Mouse (Mus musculus) left cerebral cortex, postnatal 4 days (tissue): ENCODE results near the gene Ighmbp2. TPM values are rescaled to one million over a fixed set of nuclear protein-coding genes. Genes with fewer than 3 reads are reported as not detected.
"Not testable (repeated sequence)": the region's sequence is repeated elsewhere in the genome, so short reads cannot be mapped to it uniquely, and the experiment has no call there.

ENCODE experiments used
- DNase-seq: peaks from one replicate; pipeline ENCODE4 v3.0.0-alpha.2; 2022
- intact Hi-C: fragments of 180-260 bp; cut with DNase I; formaldehyde crosslinking; loops from one replicate; pipeline ENCODE4 v1.15.1; 2025
- total RNA-seq, 2 experiments: library from RNA; stranded (reverse); gene quantifications; 2 replicates each; pipeline ENCODE4 v1.2.3; 2021

Ighmbp2 gene
- total RNA-seq, 2 experiments from 2014 or later = 13.5 TPM

DNA sequence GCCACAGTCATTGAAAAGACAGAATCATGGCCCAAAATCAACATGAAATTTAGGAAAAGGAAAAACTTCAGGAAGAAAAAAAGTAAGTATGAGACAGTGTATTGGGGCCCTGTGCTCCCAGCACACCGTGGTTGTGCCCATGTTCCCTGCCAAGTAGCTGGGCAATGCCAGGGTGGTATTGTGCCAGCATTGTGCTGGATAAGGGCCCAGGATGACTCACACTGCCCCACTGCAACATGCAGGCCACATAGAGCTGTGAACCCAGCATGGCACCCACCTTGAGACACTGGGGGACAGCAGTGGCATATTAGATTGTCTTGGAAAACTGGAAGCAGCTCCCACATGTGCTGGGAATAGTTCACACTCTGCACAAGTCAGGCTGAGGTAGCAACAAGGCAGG is 6.2 kb upstream of the Ighmbp2 start:
- intact Hi-C loops = no loop called here
- no peak for DNase-seq

DNA sequence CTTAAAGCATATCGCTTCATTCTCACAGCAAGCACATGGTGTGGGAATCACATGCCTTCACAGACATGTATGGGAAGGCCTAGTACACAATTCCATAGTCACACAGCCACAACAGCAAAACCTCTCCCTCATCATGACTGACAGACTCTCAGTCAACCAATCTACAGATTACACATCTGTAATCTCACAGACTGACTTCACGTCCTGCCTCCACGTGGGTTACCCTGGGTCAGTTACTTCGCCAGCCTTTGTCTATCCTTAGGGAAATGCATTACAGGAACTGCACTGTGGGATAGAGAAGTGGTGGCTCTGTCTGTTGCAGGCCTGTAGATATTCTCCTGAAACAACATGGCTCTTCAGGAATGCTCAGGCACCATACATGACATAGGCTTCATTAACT is 931 bp downstream of the Ighmbp2 start:
- no peak for DNase-seq
- intact Hi-C loops = no loop called here

DNA sequence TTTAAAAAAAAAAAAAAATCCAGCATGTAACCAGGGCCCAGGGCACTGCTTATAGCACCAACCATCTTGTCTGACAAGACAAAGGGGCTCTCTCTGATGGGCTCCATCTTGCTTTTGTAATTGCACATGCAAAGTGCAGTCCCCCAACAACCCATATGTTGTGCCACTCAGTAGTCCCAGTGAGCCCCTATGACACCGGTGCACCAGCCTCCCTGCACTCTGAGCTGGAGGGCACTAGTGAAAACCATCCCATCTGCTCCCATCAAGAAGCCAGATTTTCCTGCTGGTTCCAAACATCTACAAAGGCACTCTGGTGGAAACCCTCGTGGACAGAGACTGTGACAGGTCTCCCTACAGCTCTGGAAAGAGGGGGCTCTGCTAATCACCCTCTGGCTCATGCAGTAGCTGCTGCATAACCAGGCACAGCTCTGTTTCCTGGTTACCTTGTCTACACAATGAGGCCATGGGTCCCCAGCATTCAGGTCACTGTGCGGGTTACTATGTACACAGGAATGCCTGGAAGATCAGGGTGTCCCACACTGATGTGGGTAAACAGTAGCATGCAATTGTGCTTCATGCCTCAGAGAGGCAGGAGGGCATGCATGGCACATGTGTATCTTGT is 7.0 kb downstream of the Ighmbp2 start:
- intact Hi-C loops = no loop called here
- no peak for DNase-seq

- intact Hi-C loops = no loop called here
- no peak for DNase-seq
Measured at GRCm38 (mm10) chr19:3273331-3273730, 9.5 kb downstream of the Ighmbp2 start.

- intact Hi-C loops = no loop called here
- no peak for DNase-seq
Measured at GRCm38 (mm10) chr19:3271366-3271765, 11.5 kb downstream of the Ighmbp2 start.

DNA sequence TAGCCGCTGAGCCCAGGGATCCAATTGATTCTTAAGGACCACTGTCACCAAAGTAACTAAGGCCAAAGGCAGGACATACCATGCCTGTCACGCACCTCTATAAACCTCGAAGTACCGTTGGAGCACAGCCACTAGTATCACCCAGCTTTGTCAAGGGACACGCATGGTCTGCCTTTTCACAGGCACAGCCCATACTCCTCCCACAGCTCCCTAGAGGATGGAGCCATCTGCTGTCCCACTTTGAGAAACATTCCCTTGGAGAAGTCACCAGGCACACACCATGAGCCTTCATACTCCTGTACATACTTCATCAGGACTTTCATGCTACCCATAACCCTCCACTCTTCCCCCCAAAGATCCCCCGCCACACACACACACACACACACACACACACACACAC is 13.0 kb downstream of the Ighmbp2 start:
- no peak for DNase-seq
- intact Hi-C loops = no loop called here

DNA sequence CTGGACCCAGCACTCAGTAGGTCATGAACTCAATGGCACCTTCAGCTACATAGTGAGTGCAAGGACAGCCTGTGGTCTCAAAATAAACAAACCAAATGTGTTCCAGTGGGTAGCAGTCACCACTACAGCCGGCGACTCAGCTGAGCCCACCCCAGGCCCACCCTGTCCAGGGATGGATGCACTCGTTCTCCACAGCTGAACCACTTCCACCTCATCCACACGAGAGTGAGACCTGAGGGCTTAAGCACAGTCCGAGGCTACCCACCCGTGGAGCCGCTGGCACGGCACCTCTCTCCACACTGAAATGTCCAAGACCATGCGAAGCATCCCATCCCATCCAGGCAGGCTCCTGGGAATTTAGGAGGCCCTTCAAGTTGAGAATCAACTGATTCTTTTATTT is 13.5 kb downstream of the Ighmbp2 start:
- DNase-seq = no peak
- intact Hi-C loops = no loop called here

GRCm38 (mm10) chr19:3268218-3268980 is 14.4 kb downstream of the Ighmbp2 start:
- intact Hi-C loops = no loop called here
- DNase-seq = no peak

DNA sequence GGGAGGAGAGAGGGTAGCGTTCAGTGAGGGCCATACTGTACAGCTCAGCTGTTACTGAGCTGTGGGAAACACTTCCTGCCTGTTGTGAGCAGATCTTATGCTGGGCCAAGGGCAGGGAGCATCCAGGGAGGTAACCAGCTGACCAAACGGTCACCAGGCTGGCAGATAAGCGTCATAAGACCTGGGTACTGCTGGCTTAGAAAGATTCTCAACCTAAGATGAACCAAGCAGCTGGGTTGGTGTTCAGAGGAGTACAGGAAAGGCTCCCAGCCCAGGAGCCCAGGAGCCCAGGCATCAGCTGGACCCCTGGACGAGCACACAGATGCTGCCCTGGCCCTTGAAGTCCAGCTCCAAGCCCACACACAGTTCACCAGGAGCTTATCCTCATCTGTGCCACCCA is 15.5 kb downstream of the Ighmbp2 start:
- DNase-seq = no peak
- intact Hi-C loops = no loop called here

GRCm38 (mm10) chr19:3266676-3267075 is 16.1 kb downstream of the Ighmbp2 start:
- intact Hi-C loops = no loop called here
- no peak for DNase-seq

DNA sequence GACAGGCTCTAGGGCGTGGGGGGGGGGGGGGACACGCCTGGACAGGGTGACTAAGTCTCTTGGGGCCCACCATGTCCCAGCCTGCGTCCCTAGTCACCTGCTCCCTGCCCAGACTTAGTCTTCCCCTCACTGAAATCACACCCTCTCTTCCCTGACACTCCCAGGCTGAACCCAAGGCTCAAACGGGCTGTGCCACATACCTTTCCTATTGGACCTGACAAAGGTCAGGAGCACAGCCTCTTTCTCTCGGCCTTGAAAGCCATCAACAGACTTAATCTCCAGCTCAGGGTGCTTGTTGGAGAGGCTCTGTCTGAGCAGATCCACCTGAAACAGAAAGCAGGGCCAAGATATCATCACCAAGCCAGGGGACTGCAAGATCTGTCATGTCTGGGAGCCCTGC is 16.7 kb downstream of the Ighmbp2 start:
- DNase-seq = no peak
- intact Hi-C loops = no loop called here

GRCm38 (mm10) chr19:3265180-3265579 is 17.6 kb downstream of the Ighmbp2 start:
- DNase-seq = no peak
- intact Hi-C loops = no loop called here

GRCm38 (mm10) chr19:3264348-3264747 is 18.5 kb downstream of the Ighmbp2 start:
- no peak for DNase-seq
- intact Hi-C loops = no loop called here

GRCm38 (mm10) chr19:3261764-3262525 is 20.9 kb downstream of the Ighmbp2 start:
- peak; percentile 20 for DNase-seq
- intact Hi-C loops = no loop called here

DNA sequence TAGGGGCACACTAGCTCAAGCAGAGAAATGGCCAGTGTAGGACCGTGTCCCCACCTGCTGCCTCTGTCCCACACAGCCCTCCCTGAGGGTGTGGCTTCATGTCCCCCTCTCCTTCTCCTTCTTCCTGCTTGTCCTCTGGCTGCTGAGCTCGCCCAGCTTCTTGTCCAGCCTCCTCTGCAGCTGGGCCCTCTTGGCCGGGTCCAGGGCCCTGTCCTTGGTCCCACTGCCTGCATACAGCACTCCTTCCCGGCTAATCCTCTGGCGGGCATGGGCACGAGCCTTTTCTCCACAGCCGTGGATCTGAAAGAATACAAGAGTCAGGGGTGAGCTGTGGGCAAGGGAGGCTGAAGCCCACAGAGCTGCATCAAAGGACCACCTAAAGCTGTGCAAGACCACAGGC is 21.5 kb downstream of the Ighmbp2 start:
- intact Hi-C loops = no loop called here
- DNase-seq = no peak

GRCm38 (mm10) chr19:3260591-3260990 is 22.2 kb downstream of the Ighmbp2 start:
- no peak for DNase-seq
- intact Hi-C loops = no loop called here

DNA sequence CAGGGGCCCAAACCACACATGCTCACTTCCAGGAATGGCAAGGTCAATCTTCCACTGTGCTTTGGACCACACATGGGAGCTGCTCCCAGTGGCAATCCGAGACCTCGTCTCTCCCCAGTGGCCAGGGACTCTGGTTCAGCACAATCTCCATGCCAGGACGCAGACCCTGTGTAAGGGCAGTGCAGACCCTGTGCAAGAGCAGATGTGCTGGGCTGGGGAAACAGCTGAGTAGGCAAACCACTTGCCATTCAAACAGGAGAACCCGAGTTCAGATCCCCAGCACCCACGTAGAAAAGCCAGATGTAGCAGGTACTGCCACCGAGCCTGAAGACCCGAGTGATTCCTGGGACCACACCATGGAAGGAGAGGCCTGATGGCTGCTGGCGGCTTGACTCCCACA is 22.8 kb downstream of the Ighmbp2 start:
- intact Hi-C loops = no loop called here
- no peak for DNase-seq

- DNase-seq, intact Hi-C loops: not testable (repeated sequence)
Measured at GRCm38 (mm10) chr19:3225261-3225660, 57.6 kb downstream of the Ighmbp2 start.

- intact Hi-C loops, DNase-seq: not testable (repeated sequence)
Measured at GRCm38 (mm10) chr19:3214937-3215336, 67.9 kb downstream of the Ighmbp2 start.
